Mouse (Mus musculus) left cerebral cortex, postnatal 10 days (tissue): ENCODE measurements around the gene Krt80. TPM values are rescaled to one million over a fixed set of nuclear protein-coding genes. Genes with fewer than 3 reads are reported as not detected.

Experiments
- DNase-seq, 2 experiments: peaks; one replicate each; pipeline ENCODE4 v3.0.0; 2021 to 2022; ENCODE audit warnings: low spot score in 2 of 2, mixed read lengths in 1 of 2; ENCODE audit errors: extremely low spot score in 1 of 2
- intact Hi-C: fragments of 180-260 bp; cut with DNase I; formaldehyde crosslinking; loops from one replicate; pipeline ENCODE4 v1.15.1; 2025
- total RNA-seq, 2 experiments: library from RNA; stranded (reverse); gene quantifications; 2 replicates each; pipeline ENCODE4 v1.2.3; 2021

Krt80 gene
- total RNA-seq, 2 experiments from 2014 or later: 0.54 to 0.81 TPM

- intact Hi-C loops: no loop called here
- DNase-seq: no peak
Observed at GRCm38 (mm10) chr15:101322640-101323039, 47.3 kb downstream of the Krt80 start.

DNA sequence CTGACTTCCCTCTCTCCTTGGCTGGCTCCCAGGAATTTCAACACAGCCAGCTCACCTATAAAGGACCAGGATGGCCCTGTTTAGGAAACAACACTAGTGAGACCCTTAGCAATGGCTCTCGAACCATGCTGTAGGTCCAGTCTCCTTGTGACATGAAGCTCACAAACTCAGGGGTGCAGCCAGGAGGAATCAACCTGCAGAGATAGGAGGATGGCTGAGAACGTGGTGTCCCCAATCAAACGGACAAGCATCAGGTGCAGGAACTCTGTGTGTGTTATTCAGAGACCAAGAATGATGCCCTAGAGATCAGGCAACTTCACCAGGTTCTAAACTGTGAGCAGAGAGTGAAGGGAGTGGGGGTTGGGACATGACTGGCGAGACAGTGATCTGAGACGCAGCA is 47.9 kb downstream of the Krt80 start:
- DNase-seq: no peak
- intact Hi-C loops: no loop called here

- DNase-seq: no peak
- intact Hi-C loops: no loop called here
Observed at GRCm38 (mm10) chr15:101321126-101321525, 48.8 kb downstream of the Krt80 start.

DNA sequence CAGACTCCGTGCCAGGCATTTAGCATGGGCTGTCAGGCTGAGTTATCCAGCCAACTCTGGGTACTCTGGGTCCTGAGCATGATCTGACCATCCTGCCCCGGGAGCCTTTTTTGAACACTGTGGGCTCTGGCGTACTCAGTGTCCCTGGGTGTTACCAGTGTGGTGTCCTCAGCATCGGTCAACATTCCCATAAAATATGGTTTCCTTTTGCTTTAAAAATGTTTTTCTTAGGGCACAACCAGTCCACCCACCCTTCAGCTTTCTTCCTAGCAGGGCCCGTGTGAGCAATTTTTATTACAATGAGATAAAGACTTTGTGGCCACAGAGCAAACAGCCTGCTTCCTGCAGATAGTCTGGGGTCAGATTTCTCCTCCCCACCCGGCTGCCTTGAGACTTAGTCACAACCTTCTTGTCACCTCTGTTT is 49.3 kb downstream of the Krt80 start:
- intact Hi-C loops: no loop called here
- no peak for DNase-seq

GRCm38 (mm10) chr15:101320010-101320617 is 49.8 kb downstream of the Krt80 start:
- DNase-seq: no peak
- intact Hi-C loops: no loop called here

- intact Hi-C loops: no loop called here
- no peak for DNase-seq
Observed at GRCm38 (mm10) chr15:101318889-101319765, 50.8 kb downstream of the Krt80 start.

GRCm38 (mm10) chr15:101317814-101318500 is 52.0 kb downstream of the Krt80 start:
- no peak for DNase-seq
- intact Hi-C loops: no loop called here

- intact Hi-C loops: no loop called here
Observed at GRCm38 (mm10) chr15:101316913-101317813, 52.8 kb downstream of the Krt80 start.

GRCm38 (mm10) chr15:101316279-101316912 is 53.6 kb downstream of the Krt80 start:
- intact Hi-C loops: no loop called here
- DNase-seq: no peak

More at GRCm38 (mm10) chr15:101316913-101317813, 52.8 kb downstream of the Krt80 start:
- DNase-seq: no peak

- peak; percentile 92 to 93 for DNase-seq
- intact Hi-C loops: no loop called here
Observed at GRCm38 (mm10) chr15:101315832-101316231, 54.1 kb downstream of the Krt80 start.

GRCm38 (mm10) chr15:101315378-101315777 is 54.6 kb downstream of the Krt80 start:
- intact Hi-C loops: no loop called here

GRCm38 (mm10) chr15:101312006-101312405 is 58.0 kb downstream of the Krt80 start:
- intact Hi-C loops: loop anchor here (5.0 kb wide), 1 partner anchor 70 kb away; no protein-coding TSS in a partner anchor
- no peak for DNase-seq

More at GRCm38 (mm10) chr15:101315378-101315777, 54.6 kb downstream of the Krt80 start:
- no peak for DNase-seq

DNA sequence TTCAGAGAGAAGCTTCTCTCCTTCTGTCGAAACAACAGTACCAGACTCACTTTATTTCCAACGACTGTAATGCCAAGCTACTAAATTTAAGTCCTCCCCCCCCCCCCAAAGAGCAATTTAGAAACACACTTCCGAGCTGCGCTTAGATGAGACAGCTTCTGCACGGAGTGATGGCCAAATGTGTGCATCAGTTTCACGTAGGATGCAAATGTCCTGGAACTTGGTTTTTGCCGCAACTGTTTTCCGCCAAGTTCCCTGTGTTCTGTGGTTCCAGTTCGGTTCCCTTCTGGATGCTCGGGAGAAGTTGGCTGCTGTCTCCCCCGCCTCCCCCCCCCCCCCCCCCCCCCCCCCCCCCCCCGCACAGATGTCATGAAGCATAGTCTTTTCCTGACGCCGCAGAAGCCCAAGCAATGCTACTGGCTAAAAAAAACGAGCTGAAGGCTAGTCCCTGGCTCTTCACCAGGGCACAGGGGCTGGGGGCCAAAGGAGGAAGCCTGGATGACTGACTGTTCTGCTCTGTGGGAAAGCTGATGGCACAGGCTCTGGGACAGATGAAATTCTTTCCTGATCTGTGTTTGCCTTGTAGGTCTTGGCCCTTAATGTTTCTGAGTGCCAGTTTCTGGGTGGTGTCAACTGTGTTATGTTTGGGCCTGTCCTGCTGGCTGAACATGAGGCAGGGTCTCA is 58.7 kb downstream of the Krt80 start:
- DNase-seq: peak in 1 of 2 experiments; percentile 34
- intact Hi-C loops: loop anchor here (5.0 kb wide), 1 partner anchor 69 kb away; no protein-coding TSS in a partner anchor

DNA sequence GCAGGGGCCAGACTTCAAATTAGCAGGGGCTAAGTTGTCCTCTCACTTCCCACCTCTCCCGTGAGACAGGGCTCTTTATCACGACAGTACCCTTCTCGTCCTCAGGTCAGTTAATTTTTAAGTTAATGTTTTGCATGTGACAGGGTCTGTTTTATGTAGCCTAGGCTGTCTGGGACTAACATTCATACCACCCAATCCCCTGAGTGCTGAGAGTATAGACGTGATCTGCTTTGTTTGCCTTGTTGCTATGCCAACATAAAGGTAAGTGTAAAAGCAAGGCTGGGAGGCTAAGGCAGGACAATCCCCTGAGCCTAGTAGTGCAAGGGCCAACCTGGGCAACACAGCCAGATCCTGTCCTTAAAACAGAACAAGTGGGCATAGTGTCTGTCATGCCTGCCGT is 60.5 kb downstream of the Krt80 start:
- no peak for DNase-seq
- intact Hi-C loops: no loop called here

DNA sequence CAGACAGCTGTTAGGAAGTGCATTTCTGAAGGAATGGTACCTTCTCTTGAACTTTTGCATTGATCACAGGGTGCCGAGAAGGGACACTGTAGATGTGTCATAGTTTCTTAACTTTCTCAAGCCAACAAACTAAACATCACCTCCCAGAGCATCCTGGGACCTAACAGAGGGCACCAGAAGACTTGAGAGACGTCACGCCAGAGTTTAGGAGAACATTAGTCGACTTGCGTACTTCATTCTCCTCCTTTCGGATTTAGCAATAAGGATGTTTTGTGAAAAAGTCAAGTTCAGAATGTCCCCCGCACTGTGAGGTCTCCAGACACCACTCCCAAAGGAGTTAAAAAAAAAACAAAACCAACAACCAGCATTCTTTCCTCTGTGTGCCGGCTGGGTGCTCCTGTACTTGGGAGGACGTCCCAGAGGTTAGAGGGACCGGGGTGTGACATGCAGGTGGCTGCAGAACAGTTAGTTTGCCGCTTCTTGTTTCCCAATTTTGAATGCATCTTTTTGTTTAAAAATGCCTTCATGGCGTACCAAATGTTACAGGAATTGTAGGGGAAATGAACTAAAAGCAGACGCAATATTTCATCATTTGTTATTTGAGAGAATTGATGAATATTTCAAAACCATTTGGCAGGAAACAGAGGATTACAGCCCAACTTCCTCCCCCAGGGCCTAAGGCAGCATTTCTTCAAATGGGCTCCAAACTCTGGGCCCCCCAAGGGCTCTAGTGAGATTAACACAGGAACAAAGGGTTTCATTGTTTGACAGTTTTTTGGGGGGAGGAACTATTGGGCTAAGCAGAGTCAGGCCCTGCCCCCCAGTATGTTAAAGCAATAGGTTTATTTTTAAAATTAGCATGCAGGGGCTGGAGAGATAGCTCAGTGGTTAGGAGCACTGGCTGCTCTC is 61.3 kb downstream of the Krt80 start:
- no peak for DNase-seq
- intact Hi-C loops: no loop called here

GRCm38 (mm10) chr15:101306459-101306858 is 63.5 kb downstream of the Krt80 start:
- intact Hi-C loops: no loop called here
- no peak for DNase-seq

DNA sequence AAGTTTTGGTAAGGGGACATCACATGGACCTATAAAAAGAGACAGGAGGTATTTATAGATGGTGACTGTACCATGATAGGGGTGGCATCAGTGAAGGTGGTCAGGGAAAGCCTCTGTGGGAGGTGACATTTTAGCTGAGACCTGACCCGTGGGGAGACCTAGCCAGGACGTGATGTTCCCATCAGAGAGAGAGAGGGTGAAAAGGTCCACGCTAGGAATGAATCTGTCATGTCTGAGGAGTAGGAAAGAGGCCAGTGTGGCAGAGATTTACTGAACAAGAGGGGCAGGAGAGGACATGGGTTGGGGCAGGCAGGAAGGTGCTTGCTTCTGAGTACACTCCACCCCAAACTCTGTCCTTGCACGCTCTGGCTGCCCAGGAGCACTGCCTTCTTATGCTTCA is 66.1 kb downstream of the Krt80 start:
- no peak for DNase-seq
- intact Hi-C loops: no loop called here
